Mouse (Mus musculus) bone marrow, adult 2 months (tissue): Measurements from ENCODE around the gene Plk5.

Source experiments
- CTCF ChIP-seq: fragments of 200-500 bp; IDR thresholded peaks from 2 replicates; pipeline ENCODE4 v1.5.1; 2011; ENCODE audit warnings: low read length, control low read depth; ENCODE audit not compliant: control insufficient read depth, insufficient read depth
- POLR2A ChIP-seq: fragments of 200-500 bp; IDR thresholded peaks from 2 replicates; pipeline ENCODE4 v1.6.1; 2011; ENCODE audit warnings: low read depth, mild to moderate bottlenecking, control low read depth, low read length, borderline replicate concordance; ENCODE audit not compliant: control insufficient read depth

DNA sequence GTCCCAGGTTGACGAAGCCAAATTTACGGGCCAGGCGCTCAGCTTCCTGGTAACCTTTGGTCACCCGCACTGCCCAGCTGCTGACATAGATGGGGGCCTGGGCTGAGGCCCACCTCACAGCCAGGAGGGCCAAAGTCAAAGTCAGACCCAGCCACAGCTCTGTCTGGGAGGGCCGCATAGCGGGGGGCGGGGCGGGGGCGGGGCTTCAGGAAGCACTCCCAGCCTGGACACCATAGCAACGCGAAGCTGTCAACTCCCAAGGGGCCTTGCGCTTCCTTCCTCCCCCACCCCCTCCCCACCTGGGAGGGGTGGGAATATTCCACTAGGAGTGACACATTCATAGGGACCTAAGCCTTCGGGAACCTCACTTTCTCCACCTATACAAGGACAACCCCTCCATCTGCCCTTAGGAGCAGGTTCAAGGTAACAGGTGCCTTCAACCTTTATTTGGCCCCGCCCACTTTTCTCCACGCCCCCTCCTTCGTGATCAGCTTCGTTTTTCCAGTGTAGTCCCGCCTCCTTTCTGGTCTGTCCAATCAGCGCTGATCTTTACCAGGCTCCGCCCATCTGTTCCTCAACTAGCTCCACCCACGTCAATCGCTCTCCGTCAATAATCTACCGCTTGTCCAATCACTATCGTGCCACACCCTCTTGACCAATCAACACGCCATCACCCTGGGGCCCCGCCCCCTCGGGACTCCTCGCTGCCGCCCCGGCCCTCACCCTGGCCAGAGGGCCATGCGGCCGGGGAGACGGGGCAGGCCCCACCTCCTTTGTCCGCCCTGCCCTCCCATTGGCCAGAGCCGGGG lies 26.8 kb upstream of the Plk5 start, which contains the start of the genes Pcsk4 and Reep6:
- TF ChIP-seq CTCF (no peak), POLR2A (no peak)
